Mouse (Mus musculus) forelimb bud, embryonic 11.5 days (tissue): ENCODE data around the gene Slc13a2.

Experiments used
- DNase-seq: peaks from one replicate; pipeline ENCODE4 v3.0.0-alpha.2; 2012; ENCODE audit warnings: low read depth, low spot score

The Slc13a2 gene

GRCm38 (mm10) chr11:78422055-78422819 lies at the start of gene Slc13a2:
Gene Slc13a2 (minus strand): TSS chr11:78422217.
- DNase-seq = no peak

DNA sequence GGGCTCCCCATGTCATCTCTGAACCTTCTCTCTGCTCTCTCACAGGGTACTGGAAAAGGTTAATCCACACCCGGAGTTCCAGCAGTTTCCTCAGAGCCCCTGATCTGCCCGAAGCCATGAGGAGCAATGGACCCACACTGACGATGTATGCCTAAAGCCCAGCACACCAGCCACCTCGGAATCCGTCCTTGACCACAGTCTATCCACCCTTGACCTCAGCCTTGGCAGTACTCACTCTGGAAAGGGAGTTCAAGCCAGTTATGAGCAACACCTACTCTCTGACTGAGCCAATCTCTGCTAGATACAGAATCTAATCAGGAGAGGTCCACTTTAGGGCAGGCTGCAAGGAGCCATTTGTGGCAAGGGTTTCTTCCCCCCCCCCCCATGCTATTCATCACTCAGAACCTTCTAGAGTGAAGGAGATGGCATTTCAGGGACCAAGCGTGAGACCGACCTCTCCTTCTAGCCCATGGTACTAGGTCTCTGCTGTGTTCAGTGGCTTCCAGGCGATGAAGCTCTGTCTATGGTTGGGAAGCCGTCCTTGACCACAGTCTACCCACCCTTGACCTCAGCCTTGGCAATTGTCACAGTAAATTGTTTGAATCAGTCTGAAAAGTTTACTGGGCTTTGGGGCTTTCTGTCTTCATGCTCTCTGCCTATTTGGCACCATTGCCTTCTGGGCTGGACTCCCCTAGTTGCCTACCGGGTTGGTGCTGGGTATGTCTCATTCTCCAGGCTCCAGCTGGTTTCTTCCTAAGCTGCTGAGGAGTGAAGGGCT lies 49.5 kb upstream of the Slc13a2 start:
- no peak for DNase-seq

DNA sequence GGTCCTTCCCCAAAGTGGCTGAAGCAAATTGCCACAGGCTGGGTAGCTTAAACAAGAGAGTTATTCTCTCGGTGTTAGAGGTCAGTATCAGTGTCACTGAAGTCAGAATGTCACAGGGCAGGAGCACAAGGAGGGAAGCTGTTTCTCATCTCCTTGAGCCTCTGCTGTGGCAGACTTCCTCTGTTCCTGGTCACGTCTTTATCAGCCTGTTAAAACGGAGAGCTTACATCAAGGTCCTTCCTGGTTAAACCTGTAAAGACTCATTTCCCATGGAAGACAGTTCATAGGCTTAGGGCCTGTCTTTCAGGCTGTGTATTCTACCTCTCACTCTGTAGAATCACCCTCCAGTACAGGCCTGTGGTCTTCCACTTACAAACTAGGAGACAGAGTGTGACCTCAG lies 45.9 kb upstream of the Slc13a2 start:
- no peak for DNase-seq

DNA sequence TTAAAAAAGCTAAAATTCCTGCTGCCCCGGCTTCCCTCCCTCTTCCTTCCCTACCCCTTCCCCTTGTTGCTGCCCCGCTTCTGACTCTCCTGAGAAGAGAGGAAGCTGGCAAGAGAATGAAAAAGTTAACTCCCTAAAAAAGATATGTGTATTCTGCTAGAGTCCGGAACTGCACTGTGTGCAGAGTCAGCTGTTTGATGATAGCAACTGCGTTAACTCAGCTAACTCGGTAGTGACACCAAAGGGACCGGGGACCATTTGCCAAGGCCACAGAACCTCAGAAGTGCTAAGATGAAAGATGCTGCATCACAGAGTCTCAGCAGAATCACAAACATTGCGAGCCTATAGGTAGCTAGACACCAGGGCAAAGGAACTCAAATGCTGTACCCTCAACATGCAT lies 45.5 kb upstream of the Slc13a2 start:
- DNase-seq = no peak

GRCm38 (mm10) chr11:78466242-78466912 lies 44.4 kb upstream of the Slc13a2 start:
- no peak for DNase-seq

GRCm38 (mm10) chr11:78465568-78466180 lies 43.7 kb upstream of the Slc13a2 start, which contains the start of gene Slc46a1:
Gene Slc46a1 (plus strand): TSS chr11:78465697.
- peak; percentile 82 for DNase-seq

- DNase-seq = peak; percentile 8
Observed at GRCm38 (mm10) chr11:78465116-78465515, 43.1 kb upstream of the Slc13a2 start.

GRCm38 (mm10) chr11:78463286-78464036 lies 41.4 kb upstream of the Slc13a2 start:
- DNase-seq = no peak

DNA sequence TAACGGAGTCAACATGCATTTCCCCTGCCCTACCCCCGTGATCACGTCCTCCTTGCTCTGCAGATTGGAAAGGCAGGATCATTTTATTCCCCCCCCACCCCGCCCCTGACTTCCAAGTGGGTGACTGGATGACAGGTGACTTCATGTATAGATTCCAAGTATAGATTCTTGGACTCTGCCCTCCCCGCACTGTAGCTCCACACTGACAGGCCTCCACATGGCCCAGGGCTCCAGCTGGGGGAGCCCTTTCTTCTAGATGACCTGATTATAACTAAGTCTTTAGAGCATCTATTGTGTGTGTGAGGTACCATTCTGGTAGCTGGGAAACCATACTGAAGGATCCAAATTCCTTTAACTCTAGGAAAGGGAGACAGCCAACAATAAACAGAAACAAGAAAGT lies 40.7 kb upstream of the Slc13a2 start:
- no peak for DNase-seq

- no peak for DNase-seq
Observed at GRCm38 (mm10) chr11:78461894-78462293, 39.9 kb upstream of the Slc13a2 start.

GRCm38 (mm10) chr11:78458740-78459139 lies 36.7 kb upstream of the Slc13a2 start:
- no peak for DNase-seq

GRCm38 (mm10) chr11:78455308-78455707 lies 33.3 kb upstream of the Slc13a2 start:
- DNase-seq = peak; percentile 48

DNA sequence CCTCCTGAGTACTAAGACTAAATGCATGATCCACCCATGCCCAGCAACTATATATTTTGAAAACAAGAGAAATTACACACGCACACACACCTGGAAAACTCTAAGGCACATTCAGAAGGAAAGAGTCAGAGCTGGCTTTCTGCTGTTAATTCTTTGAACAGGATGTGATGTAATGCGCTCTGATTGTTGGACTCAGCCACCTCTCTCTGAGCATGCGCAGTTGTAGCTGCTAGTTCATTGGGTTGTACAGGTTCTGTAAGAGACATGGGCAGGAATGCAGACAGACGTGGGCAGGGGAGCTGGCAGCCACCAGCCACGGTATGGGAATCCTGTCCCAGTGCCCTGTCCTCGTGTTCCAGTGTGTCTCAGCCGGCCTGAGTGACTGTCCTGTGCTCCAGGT lies 32.3 kb upstream of the Slc13a2 start:
- no peak for DNase-seq

- DNase-seq = peak; percentile 66
Observed at GRCm38 (mm10) chr11:78453675-78454074, 31.7 kb upstream of the Slc13a2 start.

GRCm38 (mm10) chr11:78450337-78450736 lies 28.3 kb upstream of the Slc13a2 start:
- DNase-seq = no peak

- DNase-seq = no peak
Observed at GRCm38 (mm10) chr11:78448242-78448641, 26.2 kb upstream of the Slc13a2 start.

DNA sequence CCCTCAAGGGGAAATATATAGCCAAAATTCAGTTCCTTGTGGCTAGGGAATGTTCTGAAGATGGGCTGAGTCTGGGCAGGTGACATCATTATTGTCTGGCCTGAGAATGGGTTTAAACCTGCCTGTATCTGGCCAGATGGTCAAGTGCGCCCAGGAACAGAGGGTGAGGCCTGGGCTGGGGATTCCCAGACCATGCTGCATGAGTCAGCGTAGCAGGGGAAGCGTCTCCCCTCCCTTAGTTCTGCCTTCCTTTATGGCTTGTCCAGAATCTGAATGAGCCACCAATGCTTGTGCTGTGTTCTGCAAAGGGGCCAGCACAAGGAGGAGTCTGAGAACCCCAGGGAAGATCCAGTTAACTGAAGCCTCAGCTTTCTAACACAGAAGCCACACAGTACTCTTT lies 25.2 kb upstream of the Slc13a2 start:
- DNase-seq = no peak

GRCm38 (mm10) chr11:78443115-78443514 lies 21.1 kb upstream of the Slc13a2 start:
- DNase-seq = no peak

- DNase-seq = no peak
Observed at GRCm38 (mm10) chr11:78438399-78438930, 16.4 kb upstream of the Slc13a2 start.

DNA sequence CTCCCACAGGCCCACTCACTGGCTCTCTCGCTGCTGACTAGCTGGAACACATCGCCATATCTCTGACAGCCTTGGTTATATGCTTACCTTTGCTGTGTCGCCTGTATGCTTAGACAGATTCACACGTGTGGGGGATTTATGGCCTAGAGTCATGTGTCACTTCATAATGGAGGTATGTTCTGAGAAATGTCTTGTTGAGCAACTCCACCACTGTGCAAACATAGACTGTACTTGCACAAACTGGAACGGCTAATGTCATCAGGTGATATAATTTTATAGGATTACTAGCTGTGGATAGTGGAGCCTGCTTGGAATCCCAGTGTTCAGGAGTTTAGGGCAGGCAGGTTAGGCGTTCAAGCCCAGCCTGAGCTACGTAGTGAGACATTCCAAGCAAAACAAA lies 15.2 kb upstream of the Slc13a2 start:
- no peak for DNase-seq
